Mouse (Mus musculus): ENCODE data around the gene Kncn.

Kncn gene

DNA sequence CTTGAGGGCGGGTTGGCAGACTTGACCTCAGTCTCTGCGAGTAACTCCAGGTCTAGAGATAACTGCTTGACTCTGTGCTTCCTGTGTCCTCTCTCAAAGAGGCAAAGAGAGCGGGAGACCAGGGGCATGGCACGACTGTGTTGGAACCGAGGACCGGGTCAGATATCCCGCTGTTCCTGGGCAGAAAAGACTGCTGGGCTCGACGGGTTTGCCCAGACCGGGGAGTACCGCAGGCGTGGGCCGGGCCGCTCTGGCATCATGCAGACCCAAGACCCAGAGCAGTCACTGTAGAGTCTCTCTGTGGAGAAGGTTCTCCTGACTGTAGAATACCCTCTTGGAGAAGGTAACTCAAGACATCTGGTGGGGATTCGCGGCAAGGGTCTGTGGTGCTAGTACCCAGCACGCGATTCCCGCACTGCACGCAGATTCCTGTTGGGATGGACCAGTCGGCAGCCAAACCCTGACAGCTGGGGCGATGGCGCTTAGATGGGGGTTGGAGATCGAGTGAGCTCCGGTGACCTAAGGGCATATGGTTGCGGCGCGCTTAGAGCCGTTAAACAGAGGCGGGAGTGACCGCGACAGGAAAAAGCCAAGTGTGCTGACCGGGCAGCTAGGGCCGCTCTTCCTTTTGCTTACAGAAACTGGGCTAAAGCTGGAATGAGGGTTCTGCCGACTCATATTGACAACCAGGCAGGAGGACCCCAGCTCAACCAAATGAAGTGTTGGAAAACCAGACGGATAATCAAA, 51.8 kb downstream of the Kncn start:
- DNase-seq (ENCODE audit: low read depth in 1 of 2, low spot score in 2 of 2) = no peak

DNA sequence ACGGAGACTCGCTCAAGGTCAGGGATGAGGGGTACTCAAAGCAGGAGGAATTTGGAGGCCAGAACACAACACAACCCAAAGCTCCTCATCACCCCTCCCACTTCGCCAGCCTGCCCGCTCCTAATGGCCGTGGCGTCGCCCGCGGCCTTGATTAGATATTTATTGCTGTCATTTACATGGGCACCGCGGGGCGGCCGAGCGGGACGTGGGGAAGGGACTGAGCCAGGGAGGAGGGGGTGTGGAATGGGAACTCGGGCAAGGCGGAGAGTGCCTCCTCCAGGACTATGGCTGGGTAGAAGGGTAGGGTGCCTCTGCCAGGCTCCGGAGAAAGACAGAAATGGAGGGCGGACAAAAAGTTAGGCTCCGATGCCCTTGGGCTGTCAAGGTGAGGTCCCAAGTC, 52.4 kb downstream of the Kncn start:
- DNase-seq (ENCODE audit: low read depth in 1 of 2, low spot score in 2 of 2) = no peak

DNA sequence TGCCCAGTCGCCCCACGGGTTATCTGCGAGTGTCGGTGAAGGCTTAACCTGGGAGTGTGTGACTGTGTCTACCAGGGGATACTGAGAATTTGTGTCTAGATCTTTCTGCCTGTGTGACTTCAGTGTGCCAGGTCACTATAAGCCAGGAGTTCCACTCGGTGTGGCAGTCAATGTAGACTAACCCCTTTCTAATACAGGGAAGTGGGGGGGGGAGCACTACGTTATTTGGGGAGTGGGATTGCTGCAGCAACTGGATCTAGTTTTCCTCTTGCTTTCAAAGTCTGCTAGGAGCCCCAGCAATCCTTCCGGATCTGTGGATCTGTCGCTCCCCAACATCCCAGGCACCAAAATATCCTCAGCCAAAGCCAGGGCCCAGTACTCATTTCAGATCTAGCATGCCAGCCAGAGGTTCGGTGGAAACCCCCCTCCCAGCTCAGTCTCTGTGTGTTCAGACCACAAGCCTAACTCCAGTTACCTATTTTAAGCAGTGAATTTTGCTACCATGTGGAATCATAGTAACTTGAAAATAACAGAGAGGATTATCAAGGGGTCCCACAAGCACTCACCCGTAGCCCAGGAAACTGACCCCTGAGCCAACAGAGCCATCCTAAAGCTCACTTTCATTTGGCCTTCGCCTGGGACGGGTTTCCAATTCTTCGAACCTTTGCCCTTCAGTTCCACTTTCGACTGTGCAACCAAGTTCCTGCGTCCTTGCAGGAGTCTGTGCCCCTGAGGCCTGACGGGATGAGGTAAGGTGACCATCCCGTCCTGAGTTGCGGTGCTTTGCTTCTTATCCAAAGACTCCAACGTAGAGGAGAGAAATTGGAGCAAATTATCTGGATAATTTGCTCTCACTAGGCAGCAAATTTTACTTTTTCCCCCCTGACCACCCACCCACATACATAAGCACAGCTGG, 53.1 kb downstream of the Kncn start:
- no peak for DNase-seq (ENCODE audit: low read depth in 1 of 2, low spot score in 2 of 2)

DNA sequence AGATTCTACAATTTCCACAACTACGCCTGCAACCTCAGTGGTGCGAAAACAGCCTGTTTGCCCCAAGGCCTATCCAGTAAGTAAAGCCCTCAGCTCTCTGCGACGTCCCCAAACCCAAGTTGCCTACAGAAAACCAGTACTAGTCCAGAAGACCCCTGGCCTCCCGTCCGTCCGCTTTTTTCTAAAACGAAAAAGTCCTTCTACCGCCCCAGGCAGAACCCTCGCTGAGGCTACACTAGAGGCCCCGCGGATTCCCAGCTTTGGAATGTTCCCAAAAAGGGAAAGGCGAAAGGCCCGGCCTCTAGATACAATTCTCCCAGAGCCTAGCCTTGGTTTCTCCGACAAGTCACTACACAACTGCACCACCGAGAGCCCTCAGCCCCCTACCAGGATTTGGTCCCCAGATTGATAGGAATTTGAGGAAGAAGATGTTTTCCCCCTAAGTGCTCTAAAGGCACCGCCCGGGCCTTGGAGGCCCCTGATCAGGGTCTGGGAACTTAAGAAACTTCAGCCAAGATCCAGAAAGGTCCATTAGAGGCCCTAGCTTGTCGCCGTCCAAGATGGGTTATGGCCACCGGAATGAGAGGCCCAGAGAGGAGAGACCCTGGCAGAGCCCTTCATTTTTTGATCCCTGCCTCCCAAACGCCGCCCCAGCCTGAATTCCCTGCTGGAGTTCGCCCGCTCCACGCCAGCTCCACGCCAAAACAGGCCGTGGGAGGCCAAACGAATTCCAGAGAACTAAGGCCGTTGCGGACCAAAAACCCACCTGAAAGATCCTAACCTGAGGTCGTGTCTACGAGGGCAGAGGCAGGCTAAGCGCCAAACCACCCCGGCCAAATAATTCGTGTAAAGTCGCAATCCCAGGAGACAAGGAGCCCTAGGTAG, 54.3 kb downstream of the Kncn start:
- DNase-seq (ENCODE audit: low read depth in 1 of 2, low spot score in 2 of 2) = no peak
